Mouse (Mus musculus): Measurements from ENCODE around the gene Cyp2d12. TPM values are rescaled to one million over a fixed set of nuclear protein-coding genes. Genes with fewer than 3 reads are reported as not detected.
"Not testable (repeated sequence)": the region's sequence is repeated elsewhere in the genome, so short reads cannot be mapped to it uniquely, and the experiment has no call there.

The Cyp2d12 gene
- polyA plus RNA-seq, 1 experiment from 2014 or later, result not detected

DNA sequence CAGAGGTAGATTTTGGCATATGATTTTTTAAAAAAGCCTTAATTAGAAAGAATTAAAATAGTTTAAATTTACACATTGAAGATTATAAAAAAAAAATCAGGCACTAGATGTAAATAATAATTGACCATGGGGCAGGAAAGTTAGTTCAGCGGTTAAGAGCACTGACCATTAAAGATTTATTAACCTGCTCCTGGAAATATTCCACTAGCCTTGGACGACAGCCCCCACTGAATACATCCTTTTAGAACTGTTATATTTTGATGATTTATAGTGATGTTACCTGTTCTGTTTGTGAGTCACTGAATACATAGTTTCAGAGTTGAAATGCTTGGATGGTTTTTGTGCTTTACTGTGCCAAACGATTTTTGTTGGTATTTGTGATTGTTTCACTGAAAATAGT lies 11.9 kb upstream of the Cyp2d12 start:
- H3K4me2 ChIP-seq (ENCODE audit: low read length); DNase-seq; H3K9me3 ChIP-seq (ENCODE audit: control insufficient read depth, low read length); H3K36me3 ChIP-seq (ENCODE audit: control insufficient read depth, insufficient read depth, low read length); H3K9ac ChIP-seq (replicated peaks; ENCODE audit: low read length); H3K27me3 ChIP-seq (ENCODE audit: control insufficient read depth, insufficient read depth, low read length); ATAC-seq (ENCODE audit: low FRiP score, low TSS enrichment); H3K27ac ChIP-seq (replicated peaks; ENCODE audit: low read depth, low read length); H3K4me3 ChIP-seq (replicated peaks; ENCODE audit: low read depth, low read length); H3K4me1 ChIP-seq (ENCODE audit: control insufficient read depth, insufficient read depth, low read length): not testable (repeated sequence)
- whole genome bisulfite sequencing, result 72% methylated on average over 3 of the region's 3 CpGs

DNA sequence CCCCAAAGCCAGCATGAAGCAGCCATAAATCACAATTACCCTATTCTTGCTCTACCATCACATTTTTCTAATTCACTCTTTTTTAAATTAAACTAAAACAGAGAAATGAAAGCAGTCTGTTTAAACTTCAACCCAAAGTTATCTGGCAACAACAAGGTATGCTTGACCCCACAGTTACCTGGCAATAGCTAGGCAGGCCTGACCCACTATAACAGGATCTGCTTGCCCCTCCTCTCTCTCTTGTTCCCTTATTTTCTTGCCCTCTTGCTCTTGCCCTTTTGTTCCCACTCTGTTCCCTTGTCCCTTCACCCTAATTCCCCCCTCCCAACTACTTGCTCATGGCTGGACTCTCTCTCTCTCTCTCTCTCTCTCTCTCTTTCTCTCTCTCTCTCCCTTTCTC lies 10.3 kb upstream of the Cyp2d12 start:
- DNase-seq; H3K9me3 ChIP-seq (ENCODE audit: control insufficient read depth, low read length); ATAC-seq (ENCODE audit: low FRiP score, low TSS enrichment); H3K27me3 ChIP-seq (ENCODE audit: control insufficient read depth, insufficient read depth, low read length); H3K27ac ChIP-seq (replicated peaks; ENCODE audit: low read depth, low read length); H3K9ac ChIP-seq (replicated peaks; ENCODE audit: low read length); H3K4me2 ChIP-seq (ENCODE audit: low read length); H3K4me3 ChIP-seq (replicated peaks; ENCODE audit: low read depth, low read length); H3K4me1 ChIP-seq (ENCODE audit: control insufficient read depth, insufficient read depth, low read length); H3K36me3 ChIP-seq (ENCODE audit: control insufficient read depth, insufficient read depth, low read length): not testable (repeated sequence)

DNA sequence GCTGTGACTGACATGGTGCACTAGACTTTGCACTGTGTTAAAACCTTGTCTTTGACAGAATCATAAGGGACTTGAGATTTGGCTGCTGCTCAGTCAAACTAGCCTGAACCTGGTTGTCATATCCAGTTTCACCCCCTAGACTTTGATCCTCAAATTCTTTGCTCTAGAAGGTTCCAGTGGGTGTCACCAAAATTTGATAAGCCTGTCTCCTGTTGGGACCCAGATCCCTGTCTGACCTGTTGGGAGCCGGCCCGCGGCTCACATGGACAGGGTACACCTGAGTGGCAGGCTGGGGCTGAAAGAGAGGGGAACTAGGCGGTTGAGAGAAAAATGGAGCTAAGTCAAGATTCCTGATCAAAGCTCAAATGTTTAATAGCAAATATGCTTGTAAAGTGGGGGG lies 7.1 kb upstream of the Cyp2d12 start:
- not testable (repeated sequence) for H3K36me3 ChIP-seq (ENCODE audit: control insufficient read depth, insufficient read depth, low read length); H3K9me3 ChIP-seq (ENCODE audit: control insufficient read depth, low read length); H3K4me2 ChIP-seq (ENCODE audit: low read length); H3K4me3 ChIP-seq (replicated peaks; ENCODE audit: low read depth, low read length); H3K9ac ChIP-seq (replicated peaks; ENCODE audit: low read length); DNase-seq; H3K27ac ChIP-seq (replicated peaks; ENCODE audit: low read depth, low read length); H3K4me1 ChIP-seq (ENCODE audit: control insufficient read depth, insufficient read depth, low read length); H3K27me3 ChIP-seq (ENCODE audit: control insufficient read depth, insufficient read depth, low read length); ATAC-seq (ENCODE audit: low FRiP score, low TSS enrichment)
- 89% methylated on average over 4 of the region's 4 CpGs for WGBS

DNA sequence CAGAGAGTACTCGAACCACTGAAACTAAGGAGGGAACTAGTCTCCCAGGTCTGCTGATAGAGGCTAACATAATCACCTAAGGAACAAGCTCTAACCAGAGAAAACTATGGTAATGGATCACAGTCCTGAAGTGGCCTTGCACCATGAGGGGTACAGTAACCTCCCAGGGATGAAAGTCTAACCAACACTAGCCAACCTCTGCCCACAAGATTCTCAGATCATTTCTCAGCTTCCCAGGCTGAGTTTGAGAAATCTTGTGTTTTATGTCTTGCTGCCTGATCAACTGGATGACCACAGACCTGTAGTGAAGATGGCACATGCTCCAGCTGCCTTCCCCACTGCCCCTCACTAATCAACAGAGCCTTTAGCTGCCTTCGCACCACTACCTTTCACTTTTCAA lies 1.7 kb upstream of the Cyp2d12 start:
- H3K27me3 ChIP-seq (ENCODE audit: control insufficient read depth, insufficient read depth, low read length); H3K9me3 ChIP-seq (ENCODE audit: control insufficient read depth, low read length); ATAC-seq (ENCODE audit: low FRiP score, low TSS enrichment); H3K4me1 ChIP-seq (ENCODE audit: control insufficient read depth, insufficient read depth, low read length); H3K36me3 ChIP-seq (ENCODE audit: control insufficient read depth, insufficient read depth, low read length); H3K4me3 ChIP-seq (replicated peaks; ENCODE audit: low read depth, low read length); H3K27ac ChIP-seq (replicated peaks; ENCODE audit: low read depth, low read length); DNase-seq; H3K9ac ChIP-seq (replicated peaks; ENCODE audit: low read length); H3K4me2 ChIP-seq (ENCODE audit: low read length): not testable (repeated sequence)
- 98% methylated on average over 2 of the region's 2 CpGs for WGBS

DNA sequence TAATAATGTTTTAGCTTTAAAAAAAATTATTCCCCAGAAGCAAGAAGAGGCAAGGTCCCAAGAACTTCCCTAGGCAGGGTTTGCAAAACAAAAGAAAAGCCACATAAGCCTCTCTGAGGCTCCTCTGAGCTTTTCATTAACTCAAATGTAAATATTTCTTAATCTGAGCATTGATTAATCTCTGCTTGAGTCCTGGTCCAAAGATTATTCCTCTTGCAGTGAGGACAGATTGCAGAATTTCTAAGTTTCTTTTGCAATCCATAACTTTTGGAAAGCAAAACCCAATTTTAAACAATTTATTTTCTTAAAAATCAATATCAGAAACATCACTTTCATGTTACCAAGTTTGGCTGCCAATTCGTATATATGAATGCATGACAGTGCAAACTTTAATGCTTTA lies 18.0 kb downstream of the Cyp2d12 start:
- Histone ChIP-seq H3K9me3 (ENCODE audit: control insufficient read depth, low read length) (no peaks in the 10 kb centered on the region), H3K27ac (replicated peaks; ENCODE audit: low read depth, low read length) (no peak overlapping the region)
- no peak for DNase-seq

DNA sequence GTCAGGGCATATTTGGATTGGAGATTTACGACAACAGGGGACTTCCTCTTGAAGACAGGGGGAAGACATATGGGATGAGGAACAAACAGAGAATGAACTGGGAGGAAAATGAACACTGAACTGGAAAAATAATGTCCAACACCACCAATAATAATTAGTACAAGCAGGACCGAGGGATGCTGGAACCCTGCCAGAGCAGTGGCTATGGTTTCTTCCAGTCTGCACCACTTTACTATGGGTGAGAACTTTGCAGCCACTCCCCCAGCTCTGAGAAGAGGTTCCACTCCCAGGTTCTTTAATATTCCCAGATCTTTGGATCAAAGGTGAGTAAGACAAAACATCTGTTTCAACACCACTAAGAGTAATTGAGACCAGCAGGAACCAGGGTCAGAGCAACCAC lies 24.2 kb downstream of the Cyp2d12 start:
- WGBS, result 81% methylated on average over 2 of the region's 2 CpGs
- H3K4me1 ChIP-seq (ENCODE audit: control insufficient read depth, insufficient read depth, low read length), result no peaks in the 10 kb centered on the region
- no peak overlapping the region for H3K4me2 ChIP-seq (ENCODE audit: low read length)
- H3K27me3 ChIP-seq (ENCODE audit: control insufficient read depth, insufficient read depth, low read length), result no peaks in the 10 kb centered on the region
- ATAC-seq (ENCODE audit: low FRiP score, low TSS enrichment) (no peak), DNase-seq (no peak)
- no peak overlapping the region for H3K27ac ChIP-seq (replicated peaks; ENCODE audit: low read depth, low read length)
- H3K36me3 ChIP-seq (ENCODE audit: control insufficient read depth, insufficient read depth, low read length), result no peaks in the 10 kb centered on the region
- H3K9ac ChIP-seq (replicated peaks; ENCODE audit: low read length), result no peak overlapping the region
- H3K9me3 ChIP-seq (ENCODE audit: control insufficient read depth, low read length), result no peaks in the 10 kb centered on the region
- no peak overlapping the region for H3K4me3 ChIP-seq (replicated peaks; ENCODE audit: low read depth, low read length)

More for the DNA sequence above, 18.0 kb downstream of the Cyp2d12 start:
- no peak overlapping the region for H3K4me3 ChIP-seq (replicated peaks; ENCODE audit: low read depth, low read length)
- ATAC-seq (ENCODE audit: low FRiP score, low TSS enrichment), result no peak
- H3K36me3 ChIP-seq (ENCODE audit: control insufficient read depth, insufficient read depth, low read length), result no peaks in the 10 kb centered on the region
- no peaks in the 10 kb centered on the region for H3K27me3 ChIP-seq (ENCODE audit: control insufficient read depth, insufficient read depth, low read length)
- H3K4me2 ChIP-seq (ENCODE audit: low read length), result no peak overlapping the region
- H3K4me1 ChIP-seq (ENCODE audit: control insufficient read depth, insufficient read depth, low read length), result no peaks in the 10 kb centered on the region
- no peak overlapping the region for H3K9ac ChIP-seq (replicated peaks; ENCODE audit: low read length)
- 84% methylated on average over 1 of the region's 1 CpGs for WGBS

DNA sequence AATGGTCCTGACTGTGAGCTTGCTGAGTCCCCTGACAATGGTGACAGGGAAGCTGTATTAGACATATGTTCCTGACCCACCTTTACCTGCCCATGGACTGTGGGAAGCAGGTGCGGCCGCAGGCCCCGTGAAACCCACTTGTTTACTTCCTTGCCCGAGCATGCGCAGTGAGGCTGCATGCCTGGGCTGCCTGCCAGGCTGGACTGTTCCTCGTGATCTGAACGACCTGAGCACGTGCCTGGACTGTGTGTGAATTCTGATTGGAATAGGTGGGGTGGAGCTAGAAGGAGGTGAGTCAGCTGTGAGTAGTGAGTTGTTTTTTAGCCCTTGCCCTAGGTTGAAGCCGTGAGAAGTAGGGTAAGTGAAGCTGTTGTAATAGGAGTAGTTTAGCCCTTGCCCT lies 27.7 kb downstream of the Cyp2d12 start:
- Histone ChIP-seq H3K9ac (replicated peaks; ENCODE audit: low read length) (no peak overlapping the region), H3K36me3 (ENCODE audit: control insufficient read depth, insufficient read depth, low read length) (no peaks in the 10 kb centered on the region), H3K27ac (replicated peaks; ENCODE audit: low read depth, low read length) (no peak overlapping the region), H3K27me3 (ENCODE audit: control insufficient read depth, insufficient read depth, low read length) (no peaks in the 10 kb centered on the region), H3K4me2 (ENCODE audit: low read length) (no peak overlapping the region), H3K9me3 (ENCODE audit: control insufficient read depth, low read length) (no peaks in the 10 kb centered on the region), H3K4me3 (replicated peaks; ENCODE audit: low read depth, low read length) (no peak overlapping the region), H3K4me1 (ENCODE audit: control insufficient read depth, insufficient read depth, low read length) (no peaks in the 10 kb centered on the region)
- WGBS, result 91% methylated on average over 9 of the region's 9 CpGs
- no peak for ATAC-seq (ENCODE audit: low FRiP score, low TSS enrichment)
- DNase-seq, result no peak

Small RNA genes within 50 kb of the gene (microRNA-seq; reads per million reads assigned to microRNA genes)
- not detected for gene Gm27924
- not detected for gene Gm28023

Other genes starting within 250 kb of the Cyp2d12 start
- gene Naga, start 216.1 kb upstream of the Cyp2d12 start, polyA plus RNA-seq (2014; fragmentation: Nextera tagmentation; extraction: Ambion mirVana), result 23.0 and 27.3 TPM in 2 replicates
- gene Pheta2, start 216.1 kb upstream of the Cyp2d12 start, polyA plus RNA-seq (2014; fragmentation: Nextera tagmentation; extraction: Ambion mirVana), result 0.85 and 1.3 TPM in 2 replicates
- gene Smdt1, start 216.1 kb upstream of the Cyp2d12 start, polyA plus RNA-seq (2014; fragmentation: Nextera tagmentation; extraction: Ambion mirVana), result 286 and 365 TPM in 2 replicates
- gene Ndufa6, start 200.8 kb upstream of the Cyp2d12 start, polyA plus RNA-seq (2014; fragmentation: Nextera tagmentation; extraction: Ambion mirVana), result 375 and 469 TPM in 2 replicates
- 0.76 and 2.1 TPM in 2 replicates for gene Cyp2d22, start 174.8 kb upstream of the Cyp2d12 start, polyA plus RNA-seq (2014; fragmentation: Nextera tagmentation; extraction: Ambion mirVana)
- gene Cyp2d11, start 161.1 kb upstream of the Cyp2d12 start, polyA plus RNA-seq (2014; fragmentation: Nextera tagmentation; extraction: Ambion mirVana), result not detected in 2 replicates
- not detected in 2 replicates for gene Cyp2d10, start 147.9 kb upstream of the Cyp2d12 start, polyA plus RNA-seq (2014; fragmentation: Nextera tagmentation; extraction: Ambion mirVana)
- not detected in 2 replicates for gene Cyp2d9, start 121.6 kb upstream of the Cyp2d12 start, polyA plus RNA-seq (2014; fragmentation: Nextera tagmentation; extraction: Ambion mirVana)
- gene Cyp2d34, start 65.9 kb downstream of the Cyp2d12 start, polyA plus RNA-seq (2014; fragmentation: Nextera tagmentation; extraction: Ambion mirVana), result not detected in 2 replicates
- gene Cyp2d40, start 209.1 kb downstream of the Cyp2d12 start, polyA plus RNA-seq (2014; fragmentation: Nextera tagmentation; extraction: Ambion mirVana), result not detected in 2 replicates
- 0.15 and 0.28 TPM in 2 replicates for gene Cyp2d26, start 239.2 kb downstream of the Cyp2d12 start, polyA plus RNA-seq (2014; fragmentation: Nextera tagmentation; extraction: Ambion mirVana)